Mouse (Mus musculus): ENCODE data around the gene Nectin2.
A peak's percentile ranks its signal among the peaks of the same experiment; 100 is the strongest.

Gene Nectin2

DNA sequence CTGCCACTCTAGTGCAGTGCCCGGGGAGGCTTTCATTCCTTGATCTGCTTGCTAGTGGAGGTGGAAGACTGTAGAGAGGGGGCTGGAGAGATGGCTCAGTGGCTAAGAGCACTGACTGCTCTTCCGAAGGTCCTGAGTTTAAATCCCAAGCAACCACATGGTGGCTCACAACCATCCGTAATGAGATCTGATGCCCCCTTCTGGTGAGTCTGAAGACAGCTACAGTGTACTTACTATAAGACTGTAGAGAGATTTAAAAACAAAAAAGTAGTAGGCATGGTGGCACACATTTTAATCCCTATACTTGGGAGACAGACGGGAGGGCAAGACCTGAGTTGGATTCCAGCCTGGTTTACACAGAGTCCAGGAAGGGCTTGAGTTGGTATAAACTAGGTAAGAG lies 37.9 kb downstream of the Nectin2 start:
- DNase-seq (ENCODE audit: low read depth, low spot score) = no peak

GRCm38 (mm10) chr7:19710650-19711049 lies 39.6 kb downstream of the Nectin2 start:
- DNase-seq (ENCODE audit: low read depth, low spot score) = no peak

GRCm38 (mm10) chr7:19705271-19705670 lies 45.0 kb downstream of the Nectin2 start:
- no peak for DNase-seq (ENCODE audit: low read depth, low spot score)

- DNase-seq (ENCODE audit: low read depth, low spot score) = no peak
These were observed 45.8 kb downstream of the Nectin2 start for GRCm38 (mm10) chr7:19704475-19704874.

- no peak for DNase-seq (ENCODE audit: low read depth, low spot score)
These were observed 47.3 kb downstream of the Nectin2 start for GRCm38 (mm10) chr7:19702859-19703555.

DNA sequence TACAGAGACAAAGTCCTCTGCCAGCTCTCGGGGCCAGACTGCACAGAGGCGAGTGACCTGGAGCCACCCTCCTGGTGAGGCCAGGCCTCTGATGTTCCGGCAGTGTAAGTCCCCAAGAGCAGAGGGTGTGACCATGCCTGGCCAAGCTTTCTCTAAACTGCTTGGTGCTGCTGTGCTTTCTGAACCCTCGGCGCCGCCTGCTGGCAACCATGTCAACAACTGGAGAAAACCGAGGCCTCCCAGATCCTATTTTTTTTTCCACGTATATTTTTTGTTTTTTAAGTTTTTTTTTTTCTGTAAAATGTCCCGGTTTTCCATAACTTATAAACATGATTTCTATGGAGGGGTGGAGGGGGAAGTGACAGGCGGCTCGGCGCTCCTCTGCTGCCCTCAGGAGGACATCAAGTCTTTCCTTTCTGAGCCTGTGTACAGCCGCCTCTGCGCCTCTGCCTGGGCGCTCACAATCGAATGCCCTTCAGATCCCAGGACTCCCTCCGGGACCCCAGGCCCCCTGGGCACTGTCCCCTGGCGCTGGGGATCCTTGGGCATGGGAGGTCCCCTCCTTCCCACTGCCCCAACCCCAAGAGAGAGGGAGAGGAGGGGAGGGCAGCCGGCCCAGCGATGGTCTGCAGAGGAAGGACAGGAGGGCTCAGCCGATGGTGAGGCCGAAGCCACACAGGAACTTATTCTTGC lies 49.1 kb downstream of the Nectin2 start:
- peak; percentile 68 for DNase-seq (ENCODE audit: low read depth, low spot score)

DNA sequence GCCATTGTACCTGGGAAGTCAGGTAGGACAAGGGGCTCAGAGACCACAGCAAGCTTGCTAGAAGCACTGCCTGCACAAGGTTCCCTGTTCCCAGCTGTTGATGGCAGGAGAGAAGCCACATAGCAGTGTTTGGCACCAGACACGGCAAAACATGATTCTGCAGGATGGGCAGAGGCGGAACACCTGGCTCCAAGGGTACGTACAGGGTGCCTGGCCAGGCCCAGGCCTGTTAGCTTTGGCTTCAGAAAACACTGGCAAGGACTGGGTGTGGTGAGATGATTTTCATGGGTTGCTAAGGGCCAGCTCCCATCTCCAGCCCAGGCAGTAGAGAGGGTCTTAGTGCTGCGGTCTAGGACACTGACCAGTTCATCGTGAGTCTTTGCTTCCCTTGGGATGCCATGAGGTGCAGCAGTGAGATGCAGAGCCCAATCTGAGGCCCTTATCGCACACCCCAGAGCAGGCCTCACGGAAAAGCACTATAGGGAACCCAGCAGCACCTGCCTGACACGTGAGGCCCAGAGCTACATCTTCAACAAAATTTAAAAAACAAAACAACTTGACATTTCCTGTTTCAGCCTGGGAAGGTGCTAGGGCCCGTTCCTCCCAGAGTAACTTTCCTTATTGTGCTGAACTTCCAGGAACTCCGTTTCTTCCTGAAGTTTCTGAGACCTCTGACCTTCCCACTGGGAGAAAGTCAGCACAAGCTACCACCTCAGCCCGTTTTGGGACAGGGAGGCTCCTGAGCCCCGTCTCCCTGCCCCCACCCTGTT lies 49.8 kb downstream of the Nectin2 start:
- DNase-seq (ENCODE audit: low read depth, low spot score) = no peak

- no peak for DNase-seq (ENCODE audit: low read depth, low spot score)
These were observed 50.5 kb downstream of the Nectin2 start for GRCm38 (mm10) chr7:19699827-19700148.

DNA sequence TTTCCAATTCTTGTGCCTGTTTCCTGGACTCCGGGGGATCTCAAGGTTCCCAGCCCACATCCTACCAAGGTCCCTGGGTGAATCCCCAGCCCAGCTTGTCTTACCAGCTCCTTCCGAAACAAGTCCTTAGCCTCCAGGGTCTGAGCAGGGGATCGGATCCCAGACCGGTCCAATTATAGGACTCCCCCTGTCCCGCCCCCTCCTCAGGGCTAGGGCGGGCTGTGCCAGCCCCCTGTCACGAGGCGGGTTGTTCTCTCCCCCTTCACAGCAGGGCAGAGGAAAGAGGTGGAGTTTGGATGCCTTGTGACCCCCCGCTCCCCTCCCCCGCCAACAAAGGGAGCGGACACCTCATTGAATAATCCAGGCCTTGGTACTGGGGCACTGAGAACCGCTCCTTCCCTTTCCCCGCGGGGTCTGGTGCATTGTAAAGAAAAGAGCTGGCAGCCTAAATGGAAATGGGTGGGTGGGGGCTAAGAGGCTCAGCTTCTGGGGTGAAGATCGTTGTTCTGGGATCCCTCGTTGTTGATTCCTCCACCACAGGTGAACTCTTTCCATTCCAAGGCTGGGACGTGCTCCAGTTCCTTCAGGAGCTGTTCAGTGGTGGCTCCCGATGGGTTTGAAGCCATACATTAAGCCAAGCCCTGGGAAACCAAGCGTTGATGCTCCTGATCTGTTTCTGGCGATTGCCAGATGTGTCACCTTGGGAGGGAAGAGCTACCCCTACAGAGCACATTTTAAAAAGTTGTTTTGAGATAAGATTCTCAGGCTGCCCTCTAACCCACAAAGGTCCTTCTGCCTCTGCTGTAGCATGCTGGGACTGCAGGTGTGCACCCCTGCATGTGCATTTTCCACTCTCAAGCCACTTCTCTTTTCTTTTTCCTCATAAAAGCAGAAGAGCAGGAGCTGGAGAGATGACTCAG lies 51.1 kb downstream of the Nectin2 start, which contains the start of gene Apoe:
Apoe (minus strand) TSS at position 282 of the 920 bp plus-strand sequence.
- DNase-seq (ENCODE audit: low read depth, low spot score) = peak; percentile 45

DNA sequence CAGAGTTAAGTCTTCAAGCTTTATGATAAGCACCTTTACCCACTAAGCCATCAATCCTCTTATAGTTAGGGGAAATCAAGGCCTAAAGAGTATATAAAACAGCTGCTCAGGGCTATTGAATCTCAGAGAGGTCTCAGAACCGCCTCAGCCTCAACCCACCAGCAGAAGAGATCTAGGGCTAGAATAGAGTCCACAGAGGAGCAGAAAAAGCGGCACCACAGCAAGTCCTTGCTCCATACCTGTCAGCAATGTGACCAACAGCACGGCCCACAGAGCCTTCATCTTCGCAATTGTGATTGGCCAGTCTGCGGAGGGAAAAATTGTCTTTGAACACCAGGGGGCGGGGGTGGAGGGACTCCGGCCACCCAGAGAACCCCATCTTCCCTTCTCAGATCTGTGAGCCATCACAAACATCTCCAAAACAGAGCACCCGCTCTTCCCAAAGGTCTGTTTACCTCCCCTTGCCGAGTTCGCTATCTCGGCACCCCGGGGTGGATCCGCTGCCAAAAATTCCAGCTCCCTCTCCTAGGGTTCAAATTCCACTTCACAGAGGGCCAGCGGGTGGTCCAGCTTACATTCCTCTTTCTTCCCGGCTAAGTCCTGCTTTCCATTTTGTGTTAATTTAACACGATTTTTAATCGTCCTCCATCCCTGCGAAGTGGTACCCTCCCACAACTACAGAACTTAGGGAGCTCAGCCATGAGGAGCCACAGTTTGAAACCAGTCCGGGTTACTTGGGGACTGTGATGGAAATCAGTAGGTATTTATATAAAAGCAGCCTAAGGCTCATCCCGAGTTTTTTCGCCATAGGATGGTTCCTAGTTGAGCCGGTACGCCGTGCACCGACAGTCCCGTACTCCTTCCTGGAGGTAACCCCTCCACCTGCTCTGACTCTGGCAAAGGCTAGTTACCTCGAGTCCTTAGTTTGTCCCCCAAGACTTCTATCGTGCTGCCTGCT lies 52.1 kb downstream of the Nectin2 start:
- DNase-seq (ENCODE audit: low read depth, low spot score) = no peak

- no peak for DNase-seq (ENCODE audit: low read depth, low spot score)
These were observed 53.9 kb downstream of the Nectin2 start for GRCm38 (mm10) chr7:19696336-19696873.

- no peak for DNase-seq (ENCODE audit: low read depth, low spot score)
These were observed 54.4 kb downstream of the Nectin2 start for GRCm38 (mm10) chr7:19695881-19696280.

DNA sequence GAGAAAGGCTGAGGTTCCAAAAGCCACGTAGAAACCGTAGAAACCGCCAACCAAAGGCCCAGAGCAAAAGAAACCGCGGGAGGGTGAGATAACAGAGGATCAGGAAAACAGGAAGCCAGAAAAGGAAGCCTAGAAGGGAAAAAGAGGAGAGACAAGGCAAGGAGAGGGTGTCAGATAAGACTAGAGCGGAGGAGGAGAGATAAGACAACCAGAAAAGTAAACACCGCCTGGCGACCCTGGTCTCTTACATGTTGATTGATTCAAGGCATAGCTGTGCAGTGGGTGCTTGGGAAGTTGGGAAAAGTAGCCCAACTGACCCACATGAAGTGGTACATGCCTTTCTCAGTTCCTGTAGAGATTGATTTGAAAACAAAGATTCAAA lies 55.1 kb downstream of the Nectin2 start:
- no peak for DNase-seq (ENCODE audit: low read depth, low spot score)

- no peak for DNase-seq (ENCODE audit: low read depth, low spot score)
These were observed 55.7 kb downstream of the Nectin2 start for GRCm38 (mm10) chr7:19694336-19695212.

GRCm38 (mm10) chr7:19693421-19693820 lies 56.9 kb downstream of the Nectin2 start:
- no peak for DNase-seq (ENCODE audit: low read depth, low spot score)

GRCm38 (mm10) chr7:19691873-19692865 lies 58.1 kb downstream of the Nectin2 start, which contains the start of gene Apoc1:
Gene Apoc1, minus strand, starts transcription at chr7:19692660.
- no peak for DNase-seq (ENCODE audit: low read depth, low spot score)

DNA sequence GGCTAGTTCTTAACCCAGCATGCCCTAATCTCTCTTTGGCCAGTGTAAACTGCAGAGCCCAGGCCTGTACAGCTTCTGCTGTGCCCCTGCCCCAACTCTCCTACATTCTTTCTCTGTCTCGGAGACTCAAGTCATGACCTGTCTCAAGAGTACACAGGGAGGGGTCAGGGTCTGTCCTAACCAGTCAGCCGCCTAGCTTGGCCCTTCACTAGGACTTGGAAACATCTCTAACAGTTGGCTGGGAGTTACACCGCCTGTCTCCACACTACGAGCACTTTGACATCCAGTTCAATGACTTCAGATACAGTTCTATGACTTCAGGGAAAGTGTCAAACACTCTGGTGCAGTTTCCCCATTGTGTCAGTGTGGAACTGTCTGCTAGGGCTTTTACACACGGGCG lies 58.8 kb downstream of the Nectin2 start:
- no peak for DNase-seq (ENCODE audit: low read depth, low spot score)

GRCm38 (mm10) chr7:19690845-19691244 lies 59.4 kb downstream of the Nectin2 start:
- no peak for DNase-seq (ENCODE audit: low read depth, low spot score)
